Mouse (Mus musculus) stomach, postnatal 0 days (tissue): Measurements from ENCODE around the gene Ifnl3.

ENCODE experiments used
- CTCF ChIP-seq: IDR thresholded peaks from 2 replicates; pipeline ENCODE4 v1.5.1; 2016; ENCODE audit warnings: antibody characterized with exemption, low read depth, mild to moderate bottlenecking, moderate library complexity
- EP300 ChIP-seq: optimal IDR thresholded peaks from 2 replicates; pipeline ENCODE3; 2016; ENCODE audit warnings: antibody characterized with exemption

DNA sequence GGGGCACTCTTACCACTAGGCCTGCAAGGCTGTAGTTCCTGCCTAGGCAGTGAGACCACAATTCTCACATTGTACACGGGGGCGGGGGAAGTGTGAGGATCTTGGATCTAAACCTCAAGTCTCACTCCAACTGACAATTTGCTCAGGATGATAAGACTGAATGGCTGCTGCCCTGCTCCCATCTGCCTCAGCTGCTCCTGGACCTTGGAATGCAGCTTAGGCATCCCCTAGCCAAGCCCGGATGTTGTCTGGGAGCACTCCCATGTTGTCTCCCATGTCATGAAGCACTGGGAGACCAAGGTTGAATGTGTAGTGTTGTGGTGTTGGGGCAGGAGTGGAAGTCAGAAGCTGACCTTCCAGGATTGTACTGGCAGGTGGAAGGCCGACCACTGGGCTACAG, 44.9 kb downstream of the Ifnl3 start:
- TF ChIP-seq CTCF: no peak
- no peak for TF ChIP-seq EP300
